Mouse (Mus musculus): ENCODE measurements around the gene Taar4.

The Taar4 gene

DNA sequence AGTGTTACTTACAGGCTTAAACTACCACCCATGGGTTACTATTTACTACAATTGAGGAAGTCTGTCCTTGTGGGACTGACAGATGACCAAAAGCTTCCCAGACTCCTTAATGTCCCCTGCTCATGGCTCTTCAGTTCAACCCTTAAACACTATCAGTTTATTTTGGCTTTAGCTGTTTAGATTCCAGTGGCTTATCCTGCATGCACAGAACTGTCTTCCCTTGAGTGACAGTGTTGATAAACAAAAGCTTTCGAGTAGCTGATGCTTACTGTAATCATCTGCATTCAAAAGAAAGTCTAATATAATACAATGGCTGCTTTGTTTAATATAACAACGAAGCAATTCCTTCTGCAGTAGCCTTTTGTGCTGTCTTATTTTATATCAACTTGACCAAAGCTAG, 46.7 kb downstream of the Taar4 start:
- peak; percentile 48 for DNase-seq (ENCODE audit: low spot score)

DNA sequence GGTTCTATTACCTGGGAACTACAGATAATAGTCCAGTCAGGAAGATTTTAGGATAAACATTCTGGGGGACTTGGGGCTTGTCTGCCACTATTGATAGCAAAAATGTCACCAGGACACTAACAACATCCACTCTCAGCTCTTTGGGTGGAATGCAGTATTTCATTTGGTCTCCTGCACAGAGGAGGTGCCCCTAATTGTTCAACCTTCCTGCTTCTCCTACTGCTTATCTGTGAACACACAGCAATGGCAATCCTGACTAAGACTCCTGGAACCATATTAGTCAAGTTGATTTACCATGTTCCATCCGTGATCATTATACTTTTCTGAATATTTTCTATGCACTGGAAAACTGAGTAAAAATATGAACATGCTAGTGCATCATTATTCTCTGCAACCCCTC, 47.8 kb downstream of the Taar4 start:
- no peak for DNase-seq (ENCODE audit: low spot score)

Data from c-Kit-positive CD71-positive TER-119-positive erythroid progenitor cells, embryonic 14.5 days (primary cell).